Comparison of ENCODE assay signal across 11 mouse cellular contexts in genomic region chr2:174917975-174918374, GRCm38 (mm10).
DNase-seq lines count a peak whose midpoint lies in the region; ATAC-seq lines count a peak whose summit lies in the region.
"Had no signal": no experiment of that assay in that cellular context is flagged by ENCODE, and none has a peak within 500 bp of the region (broad histone marks: within the 10 kb centered on the region; RNA-seq: fewer than 3 reads in every experiment).

No protein-coding gene starts in this region.

- peak overlapping the region; percentile 45 for H3K4me2 ChIP-seq in hindbrain, embryonic 12.5 days (replicated peaks)
- H3K4me2 ChIP-seq in midbrain, embryonic 16.5 days (ENCODE audit: low read length): peak overlapping the region; percentile 59

- ATAC-seq in hindbrain, embryonic 12.5 days (ENCODE audit: low FRiP score): peak; percentile 66
- peak; percentile 75 for ATAC-seq in midbrain, embryonic 16.5 days
- ATAC-seq in megakaryocyte-erythroid progenitor cell, adult 5-6 weeks (replicated peaks; ENCODE audit: low FRiP score, low TSS enrichment, poor library complexity, severe bottlenecking): no peak

- no peaks in the 10 kb centered on the region for H3K27me3 ChIP-seq in heart, embryonic 10.5 days (ENCODE audit: insufficient read depth, poor library complexity, severe bottlenecking)
- no peaks in the 10 kb centered on the region for H3K27me3 ChIP-seq in hindbrain, embryonic 12.5 days
- H3K27me3 ChIP-seq in midbrain, embryonic 16.5 days (ENCODE audit: control insufficient read depth, insufficient read depth, low read depth, low read length): no peaks in the 10 kb centered on the region
- H3K27me3 ChIP-seq: limb, embryonic 15.5 days had no signal

- peaks cover 11% of the 10 kb centered on the region for H3K4me1 ChIP-seq in heart, embryonic 10.5 days
- peaks cover 20% of the 10 kb centered on the region for H3K4me1 ChIP-seq in hindbrain, embryonic 12.5 days
- H3K4me1 ChIP-seq in midbrain, embryonic 16.5 days (ENCODE audit: control insufficient read depth, insufficient read depth, low read length): peaks cover 17% of the 10 kb centered on the region
- H3K4me1 ChIP-seq: limb, embryonic 15.5 days had no signal

- H3K36me3 ChIP-seq in heart, embryonic 10.5 days: no peaks in the 10 kb centered on the region
- no peaks in the 10 kb centered on the region for H3K36me3 ChIP-seq in hindbrain, embryonic 12.5 days
- no peaks in the 10 kb centered on the region for H3K36me3 ChIP-seq in midbrain, embryonic 16.5 days (ENCODE audit: control insufficient read depth, insufficient read depth, low read length)
- H3K36me3 ChIP-seq: limb, embryonic 15.5 days had no signal

- no peak for DNase-seq in heart, embryonic 10.5 days (ENCODE audit: low spot score)
- DNase-seq in heart, adult 8-10 months (ENCODE audit: low spot score): no peak
- peak; percentile 59 for DNase-seq in embryo, embryonic 11 days
- no peak for DNase-seq in ovary, postnatal 36 days (ENCODE audit: low spot score)
- no peak for DNase-seq in cerebellum, adult 9-11 months
- DNase-seq: kidney, postnatal 10 days had no signal

- peak overlapping the region; percentile 38; the same call in 1 of the 2 replicates for H3K4me3 ChIP-seq in heart, embryonic 10.5 days
- H3K4me3 ChIP-seq in hindbrain, embryonic 12.5 days: no peak overlapping the region
- H3K4me3 ChIP-seq in midbrain, embryonic 16.5 days (ENCODE audit: low read depth, low read length): no peak overlapping the region
- H3K4me3 ChIP-seq: limb, embryonic 15.5 days had no signal

- H3K27ac ChIP-seq in heart, embryonic 10.5 days: peak overlapping the region; percentile 76
- peak overlapping the region; percentile 95 for H3K27ac ChIP-seq in hindbrain, embryonic 12.5 days
- H3K27ac ChIP-seq in midbrain, embryonic 16.5 days (ENCODE audit: low read length): peak overlapping the region; percentile 88
- H3K27ac ChIP-seq: limb, embryonic 15.5 days; macrophage had no signal

- H3K9me3 ChIP-seq in heart, embryonic 10.5 days: no peaks in the 10 kb centered on the region
- H3K9me3 ChIP-seq in hindbrain, embryonic 12.5 days (replicated peaks): no peaks in the 10 kb centered on the region
- no peaks in the 10 kb centered on the region for H3K9me3 ChIP-seq in midbrain, embryonic 16.5 days (replicated peaks; ENCODE audit: control insufficient read depth, low read length, poor library complexity, severe bottlenecking)
- H3K9me3 ChIP-seq: limb, embryonic 15.5 days had no signal

- H3K9ac ChIP-seq in hindbrain, embryonic 12.5 days: peak overlapping the region; percentile 32; the same call in 1 of the 2 replicates
- H3K9ac ChIP-seq in midbrain, embryonic 16.5 days (ENCODE audit: low read depth, low read length): peak overlapping the region; percentile 61
- H3K9ac ChIP-seq: limb, embryonic 15.5 days had no signal

- 22% methylated on average over 5 of the region's 5 CpGs for WGBS in heart, embryonic 10.5 days
- WGBS in hindbrain, embryonic 12.5 days: 4% methylated on average over 5 of the region's 5 CpGs
- WGBS in midbrain, embryonic 16.5 days: 2% methylated on average over 5 of the region's 5 CpGs
